Mouse (Mus musculus): ENCODE results near the gene Limk2.

Gene Limk2

GRCm38 (mm10) chr11:3408997-3409732 lies at the start of gene Limk2:
Limk2 (minus strand) TSS chr11:3409189.
- DNase-seq: peak; percentile 94

- no peak for DNase-seq
Observed at GRCm38 (mm10) chr11:3458428-3459104, 49.6 kb upstream of the Limk2 start.

- peak; percentile 74 for DNase-seq
Observed at GRCm38 (mm10) chr11:3456354-3456753, 47.4 kb upstream of the Limk2 start.

GRCm38 (mm10) chr11:3454506-3454905 lies 45.5 kb upstream of the Limk2 start:
- DNase-seq: no peak

- DNase-seq: peak; percentile 10
Observed at GRCm38 (mm10) chr11:3453467-3453866, 44.5 kb upstream of the Limk2 start.

GRCm38 (mm10) chr11:3452769-3453168 lies 43.8 kb upstream of the Limk2 start:
- peak; percentile 51 for DNase-seq

GRCm38 (mm10) chr11:3452167-3452639 lies 43.2 kb upstream of the Limk2 start, which contains the start of gene Rnf185:
Rnf185 (minus strand) TSS chr11:3452363.
- DNase-seq: peak; percentile 98

- no peak for DNase-seq
Observed at GRCm38 (mm10) chr11:3451701-3452163, 42.7 kb upstream of the Limk2 start.

- no peak for DNase-seq
Observed at GRCm38 (mm10) chr11:3444875-3445274, 35.9 kb upstream of the Limk2 start.

GRCm38 (mm10) chr11:3443091-3443490 lies 34.1 kb upstream of the Limk2 start:
- no peak for DNase-seq

GRCm38 (mm10) chr11:3442677-3443076 lies 33.7 kb upstream of the Limk2 start:
- no peak for DNase-seq

GRCm38 (mm10) chr11:3441696-3442443 lies 32.9 kb upstream of the Limk2 start:
- no peak for DNase-seq

- DNase-seq: no peak
Observed at GRCm38 (mm10) chr11:3437621-3438020, 28.6 kb upstream of the Limk2 start.

- no peak for DNase-seq
Observed at GRCm38 (mm10) chr11:3433809-3434208, 24.8 kb upstream of the Limk2 start.

GRCm38 (mm10) chr11:3431976-3432603 lies 23.1 kb upstream of the Limk2 start:
- DNase-seq: no peak

- DNase-seq: no peak
Observed at GRCm38 (mm10) chr11:3431515-3431914, 22.5 kb upstream of the Limk2 start.

GRCm38 (mm10) chr11:3428632-3429031 lies 19.6 kb upstream of the Limk2 start:
- no peak for DNase-seq

- DNase-seq: no peak
Observed at GRCm38 (mm10) chr11:3427697-3428230, 18.8 kb upstream of the Limk2 start.

- no peak for DNase-seq
Observed at GRCm38 (mm10) chr11:3422242-3422641, 13.3 kb upstream of the Limk2 start.

- no peak for DNase-seq
Observed at GRCm38 (mm10) chr11:3418741-3419140, 9.8 kb upstream of the Limk2 start.

- no peak for DNase-seq
Observed at GRCm38 (mm10) chr11:3417795-3418194, 8.8 kb upstream of the Limk2 start.

GRCm38 (mm10) chr11:3416399-3416798 lies 7.4 kb upstream of the Limk2 start:
- no peak for DNase-seq

- DNase-seq: no peak
Observed at GRCm38 (mm10) chr11:3412111-3412510, 3.1 kb upstream of the Limk2 start.

All from retina, postnatal 1 day (tissue).